Mouse (Mus musculus): ENCODE results near the gene Spp2. TPM values are rescaled to one million over a fixed set of nuclear protein-coding genes. Genes with fewer than 3 reads are reported as not detected.
"Not testable (repeated sequence)": the region's sequence is repeated elsewhere in the genome, so short reads cannot be mapped to it uniquely, and the experiment has no call there.

Gene Spp2
- polyA plus RNA-seq, 1 experiment from 2014 or later: 0.56 TPM

- H3K9ac ChIP-seq (ENCODE audit: low read length): no peak overlapping the region
- no peak overlapping the region for H3K27ac ChIP-seq (ENCODE audit: low read length)
- no peaks in the 10 kb centered on the region for H3K27me3 ChIP-seq (ENCODE audit: control insufficient read depth, insufficient read depth, low read length)
- no peak overlapping the region for H3K4me2 ChIP-seq (ENCODE audit: low read depth, low read length)
- H3K36me3 ChIP-seq (ENCODE audit: control insufficient read depth, insufficient read depth): no peaks in the 10 kb centered on the region
- no peaks in the 10 kb centered on the region for H3K4me1 ChIP-seq (ENCODE audit: control insufficient read depth, insufficient read depth, low read length)
- no peaks in the 10 kb centered on the region for H3K9me3 ChIP-seq (replicated peaks; ENCODE audit: control insufficient read depth, low read length)
- WGBS: 25% methylated on average over 6 of the region's 6 CpGs
- no peak for ATAC-seq (replicated peaks; ENCODE audit: extremely low read depth, insufficient read depth, low FRiP score)
- H3K4me3 ChIP-seq (ENCODE audit: low read length): no peak overlapping the region
Observed at GRCm38 (mm10) chr1:88447483-88447882, 40.7 kb downstream of the Spp2 start.

GRCm38 (mm10) chr1:88448094-88448493 lies 41.3 kb downstream of the Spp2 start:
- not testable (repeated sequence) for H3K4me1 ChIP-seq (ENCODE audit: control insufficient read depth, insufficient read depth, low read length); H3K27me3 ChIP-seq (ENCODE audit: control insufficient read depth, insufficient read depth, low read length); H3K4me2 ChIP-seq (ENCODE audit: low read depth, low read length); H3K9me3 ChIP-seq (replicated peaks; ENCODE audit: control insufficient read depth, low read length); H3K9ac ChIP-seq (ENCODE audit: low read length); ATAC-seq (replicated peaks; ENCODE audit: extremely low read depth, insufficient read depth, low FRiP score); H3K27ac ChIP-seq (ENCODE audit: low read length); H3K4me3 ChIP-seq (ENCODE audit: low read length); H3K36me3 ChIP-seq (ENCODE audit: control insufficient read depth, insufficient read depth)
- 79% methylated on average over 3 of the region's 3 CpGs for WGBS

GRCm38 (mm10) chr1:88449741-88450140 lies 43.0 kb downstream of the Spp2 start:
- 72% methylated on average over 2 of the region's 2 CpGs for WGBS
- no peak for ATAC-seq (replicated peaks; ENCODE audit: extremely low read depth, insufficient read depth, low FRiP score)
- H3K4me3 ChIP-seq (ENCODE audit: low read length): no peak overlapping the region
- H3K4me2 ChIP-seq (ENCODE audit: low read depth, low read length): no peak overlapping the region
- no peak overlapping the region for H3K27ac ChIP-seq (ENCODE audit: low read length)
- H3K4me1 ChIP-seq (ENCODE audit: control insufficient read depth, insufficient read depth, low read length): no peaks in the 10 kb centered on the region
- no peaks in the 10 kb centered on the region for H3K36me3 ChIP-seq (ENCODE audit: control insufficient read depth, insufficient read depth)
- no peaks in the 10 kb centered on the region for H3K9me3 ChIP-seq (replicated peaks; ENCODE audit: control insufficient read depth, low read length)
- H3K9ac ChIP-seq (ENCODE audit: low read length): no peak overlapping the region
- no peaks in the 10 kb centered on the region for H3K27me3 ChIP-seq (ENCODE audit: control insufficient read depth, insufficient read depth, low read length)

- WGBS: 81% methylated on average over 4 of the region's 4 CpGs
- H3K36me3 ChIP-seq (ENCODE audit: control insufficient read depth, insufficient read depth): no peaks in the 10 kb centered on the region
Observed at GRCm38 (mm10) chr1:88450668-88451067, 43.9 kb downstream of the Spp2 start.

GRCm38 (mm10) chr1:88452198-88452597 lies 45.4 kb downstream of the Spp2 start:
- Histone ChIP-seq H3K27ac (ENCODE audit: low read length) (no peak overlapping the region), H3K9ac (ENCODE audit: low read length) (no peak overlapping the region), H3K9me3 (replicated peaks; ENCODE audit: control insufficient read depth, low read length) (no peaks in the 10 kb centered on the region), H3K4me2 (ENCODE audit: low read depth, low read length) (no peak overlapping the region), H3K4me1 (ENCODE audit: control insufficient read depth, insufficient read depth, low read length) (no peaks in the 10 kb centered on the region), H3K27me3 (ENCODE audit: control insufficient read depth, insufficient read depth, low read length) (no peaks in the 10 kb centered on the region), H3K36me3 (ENCODE audit: control insufficient read depth, insufficient read depth) (no peaks in the 10 kb centered on the region), H3K4me3 (ENCODE audit: low read length) (no peak overlapping the region)
- ATAC-seq (replicated peaks; ENCODE audit: extremely low read depth, insufficient read depth, low FRiP score): no peak
- 76% methylated on average over 6 of the region's 6 CpGs for WGBS

More at GRCm38 (mm10) chr1:88450668-88451067, 43.9 kb downstream of the Spp2 start:
- ATAC-seq (replicated peaks; ENCODE audit: extremely low read depth, insufficient read depth, low FRiP score): no peak
- H3K4me1 ChIP-seq (ENCODE audit: control insufficient read depth, insufficient read depth, low read length): no peaks in the 10 kb centered on the region
- no peak overlapping the region for H3K4me2 ChIP-seq (ENCODE audit: low read depth, low read length)
- H3K27me3 ChIP-seq (ENCODE audit: control insufficient read depth, insufficient read depth, low read length): no peaks in the 10 kb centered on the region
- no peak overlapping the region for H3K9ac ChIP-seq (ENCODE audit: low read length)
- H3K27ac ChIP-seq (ENCODE audit: low read length): no peak overlapping the region
- no peaks in the 10 kb centered on the region for H3K9me3 ChIP-seq (replicated peaks; ENCODE audit: control insufficient read depth, low read length)
- no peak overlapping the region for H3K4me3 ChIP-seq (ENCODE audit: low read length)

GRCm38 (mm10) chr1:88454703-88455102 lies 47.9 kb downstream of the Spp2 start:
- H3K9ac ChIP-seq (ENCODE audit: low read length): no peak overlapping the region
- no peaks in the 10 kb centered on the region for H3K36me3 ChIP-seq (ENCODE audit: control insufficient read depth, insufficient read depth)
- H3K4me1 ChIP-seq (ENCODE audit: control insufficient read depth, insufficient read depth, low read length): no peaks in the 10 kb centered on the region
- peaks cover 2% of the 10 kb centered on the region; the same call in 1 of the 2 replicates for H3K9me3 ChIP-seq (replicated peaks; ENCODE audit: control insufficient read depth, low read length)
- 31% methylated on average over 3 of the region's 3 CpGs for WGBS
- no peak overlapping the region for H3K4me2 ChIP-seq (ENCODE audit: low read depth, low read length)
- H3K4me3 ChIP-seq (ENCODE audit: low read length): no peak overlapping the region
- H3K27me3 ChIP-seq (ENCODE audit: control insufficient read depth, insufficient read depth, low read length): no peaks in the 10 kb centered on the region
- H3K27ac ChIP-seq (ENCODE audit: low read length): no peak overlapping the region
- no peak for ATAC-seq (replicated peaks; ENCODE audit: extremely low read depth, insufficient read depth, low FRiP score)

GRCm38 (mm10) chr1:88455761-88456160 lies 49.0 kb downstream of the Spp2 start:
- Histone ChIP-seq H3K36me3 (ENCODE audit: control insufficient read depth, insufficient read depth) (no peaks in the 10 kb centered on the region), H3K4me3 (ENCODE audit: low read length) (no peak overlapping the region), H3K27me3 (ENCODE audit: control insufficient read depth, insufficient read depth, low read length) (no peaks in the 10 kb centered on the region), H3K9ac (ENCODE audit: low read length) (no peak overlapping the region), H3K4me2 (ENCODE audit: low read depth, low read length) (no peak overlapping the region), H3K27ac (ENCODE audit: low read length) (no peak overlapping the region), H3K9me3 (replicated peaks; ENCODE audit: control insufficient read depth, low read length) (peaks cover 2% of the 10 kb centered on the region; the same call in 1 of the 2 replicates), H3K4me1 (ENCODE audit: control insufficient read depth, insufficient read depth, low read length) (no peaks in the 10 kb centered on the region)
- no peak for ATAC-seq (replicated peaks; ENCODE audit: extremely low read depth, insufficient read depth, low FRiP score)
- 48% methylated on average over 3 of the region's 3 CpGs for WGBS

GRCm38 (mm10) chr1:88456451-88457072 lies 49.8 kb downstream of the Spp2 start:
- Histone ChIP-seq H3K4me1 (ENCODE audit: control insufficient read depth, insufficient read depth, low read length) (no peaks in the 10 kb centered on the region), H3K9me3 (replicated peaks; ENCODE audit: control insufficient read depth, low read length) (peaks cover 2% of the 10 kb centered on the region; the same call in 1 of the 2 replicates), H3K27me3 (ENCODE audit: control insufficient read depth, insufficient read depth, low read length) (no peaks in the 10 kb centered on the region), H3K9ac (ENCODE audit: low read length) (no peak overlapping the region), H3K4me3 (ENCODE audit: low read length) (no peak overlapping the region), H3K36me3 (ENCODE audit: control insufficient read depth, insufficient read depth) (no peaks in the 10 kb centered on the region), H3K4me2 (ENCODE audit: low read depth, low read length) (no peak overlapping the region), H3K27ac (ENCODE audit: low read length) (no peak overlapping the region)
- ATAC-seq (replicated peaks; ENCODE audit: extremely low read depth, insufficient read depth, low FRiP score): peak; percentile 40; the same call in 1 of the 2 replicates
- WGBS: 53% methylated on average over 14 of the region's 14 CpGs

- ATAC-seq (replicated peaks; ENCODE audit: extremely low read depth, insufficient read depth, low FRiP score): no peak
- no peak overlapping the region for H3K4me3 ChIP-seq (ENCODE audit: low read length)
- 93% methylated on average over 4 of the region's 4 CpGs for WGBS
- H3K27ac ChIP-seq (ENCODE audit: low read length): no peak overlapping the region
- no peak overlapping the region for H3K4me2 ChIP-seq (ENCODE audit: low read depth, low read length)
- no peak overlapping the region for H3K9ac ChIP-seq (ENCODE audit: low read length)
- peaks cover 2% of the 10 kb centered on the region; the same call in 1 of the 2 replicates for H3K9me3 ChIP-seq (replicated peaks; ENCODE audit: control insufficient read depth, low read length)
- peaks cover 5% of the 10 kb centered on the region for H3K4me1 ChIP-seq (ENCODE audit: control insufficient read depth, insufficient read depth, low read length)
- no peaks in the 10 kb centered on the region for H3K27me3 ChIP-seq (ENCODE audit: control insufficient read depth, insufficient read depth, low read length)
- H3K36me3 ChIP-seq (ENCODE audit: control insufficient read depth, insufficient read depth): no peaks in the 10 kb centered on the region
Observed at GRCm38 (mm10) chr1:88459196-88459595, 52.4 kb downstream of the Spp2 start.

All from heart, embryonic 16.5 days (tissue).